Mouse (Mus musculus): Measurements from ENCODE around the gene Rel. TPM values are rescaled to one million over a fixed set of nuclear protein-coding genes. Genes with fewer than 3 reads are reported as not detected.

Gene Rel
- polyA plus RNA-seq, 1 experiment from 2014 or later: 1.1 TPM

GRCm38 (mm10) chr11:23762635-23763034 is 8.1 kb downstream of the Rel start:
- ATAC-seq (ENCODE audit: low FRiP score, low TSS enrichment): no peak
- no peak overlapping the region for H3K9ac ChIP-seq (ENCODE audit: low read depth, low read length)
- H3K36me3 ChIP-seq (ENCODE audit: control insufficient read depth, insufficient read depth, low read length): no peaks in the 10 kb centered on the region
- H3K27me3 ChIP-seq (ENCODE audit: control insufficient read depth, insufficient read depth, low read length): no peaks in the 10 kb centered on the region
- H3K4me2 ChIP-seq (replicated peaks; ENCODE audit: low read depth, low read length): no peak overlapping the region
- WGBS: 93% methylated on average over 2 of the region's 2 CpGs
- no peak overlapping the region for H3K27ac ChIP-seq (ENCODE audit: low read depth, low read length)
- no peaks in the 10 kb centered on the region for H3K4me1 ChIP-seq (ENCODE audit: control insufficient read depth, insufficient read depth, low read length)
- no peak overlapping the region for H3K4me3 ChIP-seq (ENCODE audit: low read length)
- H3K9me3 ChIP-seq (ENCODE audit: control insufficient read depth, low read length): no peaks in the 10 kb centered on the region

- Histone ChIP-seq H3K4me2 (replicated peaks; ENCODE audit: low read depth, low read length) (no peak overlapping the region), H3K36me3 (ENCODE audit: control insufficient read depth, insufficient read depth, low read length) (no peaks in the 10 kb centered on the region), H3K27me3 (ENCODE audit: control insufficient read depth, insufficient read depth, low read length) (no peaks in the 10 kb centered on the region), H3K27ac (ENCODE audit: low read depth, low read length) (no peak overlapping the region), H3K4me3 (ENCODE audit: low read length) (no peak overlapping the region), H3K9me3 (ENCODE audit: control insufficient read depth, low read length) (no peaks in the 10 kb centered on the region), H3K9ac (ENCODE audit: low read depth, low read length) (no peak overlapping the region), H3K4me1 (ENCODE audit: control insufficient read depth, insufficient read depth, low read length) (no peaks in the 10 kb centered on the region)
- ATAC-seq (ENCODE audit: low FRiP score, low TSS enrichment): no peak
- 93% methylated on average over 2 of the region's 2 CpGs for WGBS
Observed at GRCm38 (mm10) chr11:23758218-23758617, 12.6 kb downstream of the Rel start.

- no peaks in the 10 kb centered on the region for H3K36me3 ChIP-seq (ENCODE audit: control insufficient read depth, insufficient read depth, low read length)
- no peaks in the 10 kb centered on the region for H3K27me3 ChIP-seq (ENCODE audit: control insufficient read depth, insufficient read depth, low read length)
- H3K9ac ChIP-seq (ENCODE audit: low read depth, low read length): no peak overlapping the region
- ATAC-seq (ENCODE audit: low FRiP score, low TSS enrichment): no peak
- no peaks in the 10 kb centered on the region for H3K9me3 ChIP-seq (ENCODE audit: control insufficient read depth, low read length)
- H3K4me3 ChIP-seq (ENCODE audit: low read length): no peak overlapping the region
- no peak overlapping the region for H3K27ac ChIP-seq (ENCODE audit: low read depth, low read length)
- no peaks in the 10 kb centered on the region for H3K4me1 ChIP-seq (ENCODE audit: control insufficient read depth, insufficient read depth, low read length)
- H3K4me2 ChIP-seq (replicated peaks; ENCODE audit: low read depth, low read length): no peak overlapping the region
Observed at GRCm38 (mm10) chr11:23754329-23754728, 16.4 kb downstream of the Rel start.

- H3K4me2 ChIP-seq (replicated peaks; ENCODE audit: low read depth, low read length): no peak overlapping the region
- no peaks in the 10 kb centered on the region for H3K36me3 ChIP-seq (ENCODE audit: control insufficient read depth, insufficient read depth, low read length)
- no peaks in the 10 kb centered on the region for H3K4me1 ChIP-seq (ENCODE audit: control insufficient read depth, insufficient read depth, low read length)
- H3K9me3 ChIP-seq (ENCODE audit: control insufficient read depth, low read length): no peaks in the 10 kb centered on the region
- no peak overlapping the region for H3K4me3 ChIP-seq (ENCODE audit: low read length)
- H3K27me3 ChIP-seq (ENCODE audit: control insufficient read depth, insufficient read depth, low read length): no peaks in the 10 kb centered on the region
- H3K27ac ChIP-seq (ENCODE audit: low read depth, low read length): no peak overlapping the region
- WGBS: 94% methylated on average over 1 of the region's 1 CpGs
- ATAC-seq (ENCODE audit: low FRiP score, low TSS enrichment): no peak
- no peak overlapping the region for H3K9ac ChIP-seq (ENCODE audit: low read depth, low read length)
Observed at GRCm38 (mm10) chr11:23753136-23753710, 17.5 kb downstream of the Rel start.

- 88% methylated on average over 4 of the region's 4 CpGs for WGBS
- Histone ChIP-seq H3K4me1 (ENCODE audit: control insufficient read depth, insufficient read depth, low read length) (no peaks in the 10 kb centered on the region), H3K9ac (ENCODE audit: low read depth, low read length) (no peak overlapping the region), H3K36me3 (ENCODE audit: control insufficient read depth, insufficient read depth, low read length) (no peaks in the 10 kb centered on the region), H3K27me3 (ENCODE audit: control insufficient read depth, insufficient read depth, low read length) (no peaks in the 10 kb centered on the region), H3K27ac (ENCODE audit: low read depth, low read length) (no peak overlapping the region), H3K9me3 (ENCODE audit: control insufficient read depth, low read length) (no peaks in the 10 kb centered on the region), H3K4me2 (replicated peaks; ENCODE audit: low read depth, low read length) (no peak overlapping the region), H3K4me3 (ENCODE audit: low read length) (no peak overlapping the region)
- no peak for ATAC-seq (ENCODE audit: low FRiP score, low TSS enrichment)
Observed at GRCm38 (mm10) chr11:23746102-23746501, 24.7 kb downstream of the Rel start.

- Histone ChIP-seq H3K4me3 (ENCODE audit: low read length) (no peak overlapping the region), H3K4me1 (ENCODE audit: control insufficient read depth, insufficient read depth, low read length) (no peaks in the 10 kb centered on the region), H3K36me3 (ENCODE audit: control insufficient read depth, insufficient read depth, low read length) (no peaks in the 10 kb centered on the region), H3K9me3 (ENCODE audit: control insufficient read depth, low read length) (no peaks in the 10 kb centered on the region), H3K9ac (ENCODE audit: low read depth, low read length) (no peak overlapping the region), H3K4me2 (replicated peaks; ENCODE audit: low read depth, low read length) (no peak overlapping the region), H3K27me3 (ENCODE audit: control insufficient read depth, insufficient read depth, low read length) (no peaks in the 10 kb centered on the region), H3K27ac (ENCODE audit: low read depth, low read length) (no peak overlapping the region)
- WGBS: 90% methylated on average over 3 of the region's 3 CpGs
- ATAC-seq (ENCODE audit: low FRiP score, low TSS enrichment): no peak
Observed at GRCm38 (mm10) chr11:23744352-23744751, 26.4 kb downstream of the Rel start.

- no peak for ATAC-seq (ENCODE audit: low FRiP score, low TSS enrichment)
- Histone ChIP-seq H3K4me2 (replicated peaks; ENCODE audit: low read depth, low read length) (no peak overlapping the region), H3K27me3 (ENCODE audit: control insufficient read depth, insufficient read depth, low read length) (no peaks in the 10 kb centered on the region), H3K9ac (ENCODE audit: low read depth, low read length) (no peak overlapping the region), H3K36me3 (ENCODE audit: control insufficient read depth, insufficient read depth, low read length) (no peaks in the 10 kb centered on the region), H3K27ac (ENCODE audit: low read depth, low read length) (no peak overlapping the region), H3K9me3 (ENCODE audit: control insufficient read depth, low read length) (no peaks in the 10 kb centered on the region), H3K4me3 (ENCODE audit: low read length) (no peak overlapping the region), H3K4me1 (ENCODE audit: control insufficient read depth, insufficient read depth, low read length) (no peaks in the 10 kb centered on the region)
- WGBS: 89% methylated on average over 7 of the region's 7 CpGs
Observed at GRCm38 (mm10) chr11:23741386-23741785, 29.4 kb downstream of the Rel start.

- no peak overlapping the region for H3K4me2 ChIP-seq (replicated peaks; ENCODE audit: low read depth, low read length)
- H3K36me3 ChIP-seq (ENCODE audit: control insufficient read depth, insufficient read depth, low read length): no peaks in the 10 kb centered on the region
- 75% methylated on average over 4 of the region's 4 CpGs for WGBS
- H3K9me3 ChIP-seq (ENCODE audit: control insufficient read depth, low read length): no peaks in the 10 kb centered on the region
- H3K4me3 ChIP-seq (ENCODE audit: low read length): no peak overlapping the region
- H3K27ac ChIP-seq (ENCODE audit: low read depth, low read length): no peak overlapping the region
- H3K4me1 ChIP-seq (ENCODE audit: control insufficient read depth, insufficient read depth, low read length): no peaks in the 10 kb centered on the region
- no peak overlapping the region for H3K9ac ChIP-seq (ENCODE audit: low read depth, low read length)
- H3K27me3 ChIP-seq (ENCODE audit: control insufficient read depth, insufficient read depth, low read length): no peaks in the 10 kb centered on the region
- no peak for ATAC-seq (ENCODE audit: low FRiP score, low TSS enrichment)
Observed at GRCm38 (mm10) chr11:23740895-23741294, 29.9 kb downstream of the Rel start.

- H3K9ac ChIP-seq (ENCODE audit: low read depth, low read length): no peak overlapping the region
- ATAC-seq (ENCODE audit: low FRiP score, low TSS enrichment): no peak
- H3K4me2 ChIP-seq (replicated peaks; ENCODE audit: low read depth, low read length): no peak overlapping the region
- no peaks in the 10 kb centered on the region for H3K27me3 ChIP-seq (ENCODE audit: control insufficient read depth, insufficient read depth, low read length)
- 0 out of 2 replicates have a peak, but pooled peaks cover 5% of the 10 kb centered on the region for H3K36me3 ChIP-seq (ENCODE audit: control insufficient read depth, insufficient read depth, low read length)
- no peak overlapping the region for H3K4me3 ChIP-seq (ENCODE audit: low read length)
- H3K27ac ChIP-seq (ENCODE audit: low read depth, low read length): no peak overlapping the region
- no peaks in the 10 kb centered on the region for H3K9me3 ChIP-seq (ENCODE audit: control insufficient read depth, low read length)
- no peaks in the 10 kb centered on the region for H3K4me1 ChIP-seq (ENCODE audit: control insufficient read depth, insufficient read depth, low read length)
Observed at GRCm38 (mm10) chr11:23735820-23736470, 34.8 kb downstream of the Rel start.
